Mouse (Mus musculus) left cerebral cortex, postnatal 36 days (tissue): Measurements from ENCODE around the gene Avpr2. TPM values are rescaled to one million over a fixed set of nuclear protein-coding genes. Genes with fewer than 3 reads are reported as not detected.

Experiments used
- DNase-seq, 2 experiments: peaks; one replicate each; pipeline ENCODE4 v3.0.0; 2021 to 2022; ENCODE audit warnings: low spot score in 2 of 2, mixed read lengths in 1 of 2
- intact Hi-C: fragments of 180-260 bp; cut with DNase I; formaldehyde crosslinking; loops from one replicate; pipeline ENCODE4 v1.15.1; 2025
- total RNA-seq, 2 experiments: library from RNA; stranded (reverse); gene quantifications; 2 replicates each; pipeline ENCODE4 v1.2.3; 2021

Gene Avpr2
- total RNA-seq: not detected

GRCm38 (mm10) chrX:73891551-73892152, at the start of gene Avpr2:
Gene Avpr2, plus strand, starts transcription at chrX:73892102.
- intact Hi-C loops: no loop called here
- DNase-seq: no peak

DNA sequence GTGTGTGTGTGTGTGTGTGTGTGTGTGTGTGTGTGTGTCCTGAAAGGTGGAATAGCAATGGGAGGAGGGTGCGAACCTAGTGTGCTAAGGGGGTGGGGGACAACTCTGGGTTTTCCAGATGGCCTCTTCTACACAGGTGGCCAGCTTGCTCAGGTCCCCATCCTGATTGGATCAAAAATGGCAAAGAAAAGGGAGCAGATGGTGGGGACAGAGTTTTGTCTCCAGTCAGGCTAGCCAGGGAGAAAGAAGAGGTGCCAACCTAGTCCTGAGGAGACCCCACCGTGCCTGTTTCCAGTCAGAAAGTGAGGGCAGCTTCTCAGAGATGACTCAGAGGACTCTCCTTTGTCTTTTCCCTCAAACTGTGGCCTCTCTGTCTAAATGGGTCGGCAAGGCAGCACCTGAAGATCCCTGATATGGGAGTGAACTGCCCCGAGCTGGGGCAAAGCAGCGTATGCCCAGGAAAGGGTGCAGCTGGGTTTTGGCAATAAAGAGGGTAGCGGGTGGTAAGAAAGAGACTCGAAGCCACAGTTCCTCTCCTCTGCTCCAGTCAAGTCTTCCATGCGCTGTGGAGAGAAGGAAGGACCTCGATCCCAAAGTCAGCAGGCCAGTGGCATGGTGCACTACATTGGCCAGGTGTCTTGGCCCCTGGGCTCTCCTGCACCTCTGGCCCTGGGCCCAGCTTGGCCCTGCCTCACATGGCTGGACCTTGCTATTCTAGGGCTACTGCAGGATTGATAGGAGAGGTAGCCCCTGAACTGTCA, 37.4 kb upstream of the Avpr2 start:
- intact Hi-C loops: no loop called here
- no peak for DNase-seq

DNA sequence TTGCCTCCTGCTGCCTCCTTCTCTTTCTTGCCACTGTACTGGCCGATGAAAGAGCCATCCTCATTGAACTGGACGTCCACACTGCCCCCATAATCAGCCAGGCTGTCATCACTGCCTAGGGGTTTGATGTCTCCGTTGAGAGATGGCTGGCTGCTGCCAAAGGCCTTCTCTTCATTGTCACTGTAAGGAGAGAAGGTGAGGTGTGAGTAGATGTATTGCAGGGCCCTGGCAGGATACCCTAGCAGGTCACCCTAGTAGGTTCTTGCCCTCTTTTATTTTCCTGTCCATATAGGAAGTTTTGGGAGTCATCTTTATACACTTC, 36.9 kb upstream of the Avpr2 start:
- intact Hi-C loops: no loop called here
- no peak for DNase-seq

DNA sequence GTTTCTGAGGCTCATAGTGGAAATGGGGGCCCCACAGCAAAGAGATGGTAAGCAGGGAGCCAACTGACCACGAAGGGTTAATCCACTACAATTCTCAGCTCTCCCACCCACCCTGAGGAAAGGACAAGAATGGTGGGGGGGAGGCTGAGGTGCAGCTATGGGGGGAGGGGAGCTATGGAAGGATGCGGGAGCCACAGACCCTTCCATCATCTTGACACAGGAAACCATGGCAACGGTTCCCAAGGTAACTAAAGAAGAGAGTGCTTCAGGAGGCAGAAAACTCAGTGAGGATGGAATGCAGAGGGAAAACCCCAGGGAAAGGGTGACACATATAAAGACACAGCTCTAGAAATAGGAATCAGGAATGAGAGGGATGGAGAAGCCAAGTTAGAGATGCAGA, 27.2 kb upstream of the Avpr2 start:
- DNase-seq: no peak

GRCm38 (mm10) chrX:73867256-73867655, 24.6 kb upstream of the Avpr2 start:
- no peak for DNase-seq
- intact Hi-C loops: no loop called here

More for the DNA sequence above, 27.2 kb upstream of the Avpr2 start:
- intact Hi-C loops: no loop called here

DNA sequence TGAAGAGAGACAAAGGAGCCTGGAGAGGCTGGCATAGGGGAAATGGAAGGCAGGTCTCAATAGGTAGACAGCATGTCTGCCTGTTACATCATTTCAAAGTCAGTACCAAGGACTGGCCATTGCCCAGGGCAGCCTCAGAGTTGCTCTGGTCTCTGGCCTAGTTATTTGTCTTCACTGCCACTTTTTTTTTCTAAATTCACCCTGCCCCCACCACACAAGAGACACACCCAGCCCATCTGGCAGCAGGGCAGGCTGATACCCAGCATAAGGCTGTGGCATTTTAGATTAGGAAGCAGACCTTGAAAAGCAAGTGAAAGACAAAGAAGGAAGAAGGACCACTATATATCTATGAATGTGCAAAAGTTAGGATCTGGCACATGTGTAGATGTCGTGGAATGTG, 24.1 kb upstream of the Avpr2 start:
- no peak for DNase-seq
- intact Hi-C loops: no loop called here

DNA sequence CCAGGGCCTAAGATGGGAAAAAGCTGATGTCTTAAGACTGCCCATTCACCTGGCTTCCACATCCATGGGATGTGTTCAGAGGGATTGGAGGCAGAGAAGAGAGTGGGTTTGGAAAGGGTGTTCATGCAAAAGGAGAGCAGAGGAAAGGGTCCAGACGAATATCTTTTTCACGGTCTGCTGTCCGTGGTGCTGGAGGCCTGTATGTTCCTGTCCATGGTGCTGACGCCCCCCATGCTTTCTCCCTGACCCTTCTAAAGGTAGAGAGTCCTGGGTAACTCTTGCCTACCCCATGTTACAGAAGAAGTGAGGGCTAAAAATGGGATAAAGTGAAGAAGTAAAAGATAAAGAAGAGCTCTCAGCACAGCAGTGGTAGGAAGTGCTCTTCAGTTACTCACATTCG, 22.6 kb upstream of the Avpr2 start:
- intact Hi-C loops: no loop called here
- no peak for DNase-seq

DNA sequence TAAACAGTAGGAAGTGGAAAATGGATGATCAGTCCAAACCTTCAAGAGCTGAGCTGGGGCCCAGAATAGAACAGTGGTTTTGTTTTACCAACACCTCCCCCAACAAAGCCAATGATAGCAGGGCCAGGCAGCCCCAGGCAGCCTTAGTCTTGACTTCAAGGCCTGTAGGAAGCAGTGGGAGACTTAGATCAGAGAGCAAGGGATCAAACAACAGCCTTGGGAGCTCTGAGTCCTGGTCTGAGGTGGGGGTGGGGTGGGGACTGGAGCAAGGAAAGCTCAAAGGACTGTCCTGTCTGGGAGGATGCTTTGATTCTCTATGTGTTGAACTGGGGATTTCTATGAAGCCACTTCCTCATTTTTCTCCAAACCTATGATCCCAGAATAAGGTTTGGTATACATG, 20.4 kb upstream of the Avpr2 start:
- no peak for DNase-seq
- intact Hi-C loops: no loop called here

- intact Hi-C loops: no loop called here
- no peak for DNase-seq
Measured at GRCm38 (mm10) chrX:73871956-73872355, 19.9 kb upstream of the Avpr2 start.

DNA sequence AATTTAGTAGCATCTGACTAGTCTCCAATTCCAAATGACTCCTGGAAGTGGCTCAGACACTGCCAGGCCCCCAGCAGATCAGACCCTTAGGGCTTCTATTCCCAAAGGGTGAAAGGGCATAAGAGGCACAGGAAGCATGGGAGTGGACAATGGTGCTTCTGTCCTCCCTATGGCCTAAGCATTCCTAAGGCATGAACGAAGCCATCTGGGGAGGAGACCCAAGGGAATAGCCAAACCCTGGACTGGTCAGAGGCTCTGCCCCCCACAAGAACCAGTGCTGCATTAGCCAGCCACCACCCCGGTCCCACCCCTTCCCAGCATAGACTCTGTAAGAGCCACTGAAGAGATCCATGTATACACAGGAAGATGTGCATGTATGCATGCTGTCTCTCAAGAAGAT, 16.0 kb upstream of the Avpr2 start:
- intact Hi-C loops: no loop called here
- DNase-seq: no peak

- DNase-seq: no peak
- intact Hi-C loops: no loop called here
Measured at GRCm38 (mm10) chrX:73877014-73877413, 14.9 kb upstream of the Avpr2 start.

DNA sequence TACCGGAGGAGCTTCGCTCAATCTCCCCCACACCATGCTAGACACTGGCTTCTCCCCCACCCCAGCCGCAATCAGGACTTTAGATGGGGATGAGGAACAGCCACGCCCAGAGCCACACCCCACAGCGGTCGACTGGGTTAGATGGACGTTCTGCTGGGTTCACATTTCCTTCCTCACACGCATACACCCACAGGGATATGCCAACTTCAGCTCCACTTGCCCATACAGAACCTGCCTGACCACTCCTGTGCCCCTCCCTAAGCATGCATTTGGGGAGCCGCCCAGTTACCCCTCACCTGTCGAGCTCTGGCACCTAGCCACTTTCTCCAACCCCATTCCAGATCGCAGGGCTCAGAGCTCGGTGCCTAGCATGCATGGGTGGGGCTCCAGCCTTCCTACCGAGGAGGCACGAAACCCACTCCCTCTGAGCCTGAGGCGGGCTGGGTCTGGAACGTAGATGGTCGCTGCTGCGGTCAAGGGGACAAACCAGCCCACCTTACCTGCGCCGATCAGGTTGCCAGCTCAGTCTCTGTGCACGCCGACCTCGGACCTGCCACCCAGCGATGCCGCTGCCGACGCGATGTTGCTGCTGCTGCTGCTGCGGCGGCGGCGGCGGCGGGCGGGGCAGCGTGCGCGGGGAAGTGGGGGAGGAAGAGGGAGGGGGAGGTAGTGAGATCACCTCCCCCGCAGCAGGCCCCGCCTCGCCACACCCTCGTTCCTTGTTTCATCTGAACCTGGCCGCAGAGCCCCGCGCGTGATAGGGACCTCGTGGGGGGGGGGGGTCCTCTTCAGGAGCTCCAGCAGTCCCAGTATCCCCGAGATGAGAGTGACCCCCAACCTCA, 11.5 kb upstream of the Avpr2 start:
- DNase-seq: peak; percentile 13 to 25
- intact Hi-C loops: no loop called here

GRCm38 (mm10) chrX:73881036-73881427, 10.9 kb upstream of the Avpr2 start:
- DNase-seq: no peak
- intact Hi-C loops: no loop called here

DNA sequence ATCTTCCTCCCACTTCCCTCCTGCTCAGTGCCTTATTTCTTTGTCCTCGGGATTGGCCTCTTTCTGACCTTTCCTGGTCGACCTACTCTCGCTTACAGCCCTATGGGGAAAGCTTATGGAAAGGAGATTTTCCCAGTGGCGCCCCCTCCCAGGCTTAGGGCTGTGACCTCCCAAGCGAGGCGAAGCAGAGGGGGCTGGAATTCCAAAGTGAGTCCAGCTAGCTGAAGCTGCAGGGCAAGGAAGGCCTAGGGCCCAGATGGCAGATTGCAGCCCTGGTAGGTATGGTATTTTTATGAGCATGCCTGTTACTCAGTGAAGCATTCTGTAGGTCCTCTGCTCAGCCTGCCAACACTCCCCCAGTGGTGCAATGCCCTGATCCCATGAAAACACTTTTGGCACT, 10.4 kb upstream of the Avpr2 start:
- intact Hi-C loops: no loop called here

DNA sequence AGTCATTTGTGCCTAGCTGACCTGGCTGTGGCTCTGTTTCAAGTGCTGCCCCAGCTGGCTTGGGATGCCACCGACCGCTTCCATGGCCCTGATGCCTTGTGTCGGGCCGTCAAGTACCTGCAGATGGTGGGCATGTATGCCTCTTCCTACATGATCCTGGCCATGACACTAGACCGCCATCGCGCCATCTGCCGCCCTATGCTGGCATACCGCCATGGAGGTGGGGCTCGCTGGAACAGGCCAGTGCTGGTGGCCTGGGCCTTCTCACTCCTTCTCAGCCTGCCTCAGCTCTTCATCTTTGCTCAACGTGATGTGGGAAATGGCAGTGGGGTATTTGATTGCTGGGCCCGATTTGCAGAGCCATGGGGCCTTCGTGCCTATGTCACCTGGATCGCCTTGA, 931 bp downstream of the Avpr2 start:
- DNase-seq: no peak
- intact Hi-C loops: no loop called here

More for the DNA sequence above, 10.4 kb upstream of the Avpr2 start:
- DNase-seq: no peak

- DNase-seq: peak; percentile 19 to 39
- intact Hi-C loops: loop anchor here (5.0 kb wide), 2 partner anchors 98 to 178 kb away; partner anchors contain the start of genes Abcd1 and Bcap31
Measured at GRCm38 (mm10) chrX:73895719-73896118, 3.8 kb downstream of the Avpr2 start, which contains the start of gene L1cam. Gene L1cam, minus strand, starts transcription at chrX:73896105.

DNA sequence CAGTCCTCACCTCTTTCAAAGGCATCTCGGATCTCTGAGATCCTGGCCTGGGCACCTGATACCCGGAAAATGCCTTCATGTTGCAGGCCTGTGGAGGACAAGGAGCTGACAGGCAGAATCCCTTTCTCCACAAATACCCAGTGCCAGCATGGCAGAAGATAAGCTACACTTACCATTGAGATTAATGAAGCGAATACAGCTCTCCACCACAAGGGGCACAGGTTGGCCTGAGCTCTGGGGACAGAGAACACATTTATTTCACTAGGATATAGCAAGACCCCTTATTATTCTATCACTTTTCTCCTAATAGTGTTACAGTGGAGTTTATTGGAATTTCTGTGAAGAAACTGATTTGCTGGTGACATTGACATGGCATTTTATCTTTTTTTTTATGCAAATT, 6.1 kb downstream of the Avpr2 start:
- intact Hi-C loops: loop anchor here (5.0 kb wide), 2 partner anchors 101 to 181 kb away; partner anchors contain the start of genes Abcd1 and Bcap31
- no peak for DNase-seq

DNA sequence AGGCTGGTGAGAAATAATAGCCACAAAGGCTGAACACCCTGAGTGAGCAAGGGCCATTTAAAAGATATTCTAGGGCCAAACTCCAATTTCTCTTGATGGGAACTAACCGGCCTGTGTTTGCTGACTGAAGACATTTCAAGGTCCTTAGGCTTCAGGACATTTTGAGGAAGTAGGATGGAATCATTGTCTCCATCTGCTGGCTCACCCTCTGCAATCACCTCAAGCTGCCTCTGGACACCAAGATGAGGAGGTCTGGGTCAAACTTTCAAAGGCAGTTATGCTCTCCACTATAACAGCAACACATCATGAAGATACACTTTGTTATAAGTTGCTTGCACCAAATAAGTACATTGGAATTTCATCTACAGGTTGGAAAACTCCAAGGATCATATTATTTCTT, 18.1 kb downstream of the Avpr2 start:
- DNase-seq: no peak
- intact Hi-C loops: no loop called here

- DNase-seq: no peak
- intact Hi-C loops: no loop called here
Measured at GRCm38 (mm10) chrX:73910451-73910850, 18.5 kb downstream of the Avpr2 start.

GRCm38 (mm10) chrX:73911156-73911555, 19.3 kb downstream of the Avpr2 start:
- intact Hi-C loops: no loop called here
- no peak for DNase-seq

DNA sequence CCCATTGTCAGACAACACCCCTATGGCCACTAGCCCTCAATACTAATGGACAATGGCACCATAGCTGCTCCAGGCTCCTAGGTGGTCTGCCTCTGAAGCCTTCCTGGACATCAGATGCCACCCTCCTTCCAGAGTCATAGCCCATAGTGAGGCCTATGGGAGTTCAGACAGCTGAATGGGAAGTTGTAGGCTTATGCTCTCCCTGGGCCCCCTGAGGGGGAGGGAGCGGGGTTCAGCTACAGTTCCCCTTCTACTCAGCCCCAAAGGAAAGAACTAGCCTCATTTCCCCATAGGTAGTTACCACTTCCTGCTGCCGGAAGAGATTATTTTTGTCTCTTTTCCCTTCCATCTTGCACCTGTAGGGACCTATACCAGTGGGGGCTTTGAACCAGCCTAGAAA, 19.7 kb downstream of the Avpr2 start:
- no peak for DNase-seq
- intact Hi-C loops: no loop called here
